Mouse (Mus musculus): ENCODE results near the gene Tmem179. TPM values are rescaled to one million over a fixed set of nuclear protein-coding genes. Genes with fewer than 3 reads are reported as not detected.
A peak's percentile ranks its signal among the peaks of the same experiment; 100 is the strongest.

The Tmem179 gene
- total RNA-seq, 2 experiments from 2014 or later = not detected

DNA sequence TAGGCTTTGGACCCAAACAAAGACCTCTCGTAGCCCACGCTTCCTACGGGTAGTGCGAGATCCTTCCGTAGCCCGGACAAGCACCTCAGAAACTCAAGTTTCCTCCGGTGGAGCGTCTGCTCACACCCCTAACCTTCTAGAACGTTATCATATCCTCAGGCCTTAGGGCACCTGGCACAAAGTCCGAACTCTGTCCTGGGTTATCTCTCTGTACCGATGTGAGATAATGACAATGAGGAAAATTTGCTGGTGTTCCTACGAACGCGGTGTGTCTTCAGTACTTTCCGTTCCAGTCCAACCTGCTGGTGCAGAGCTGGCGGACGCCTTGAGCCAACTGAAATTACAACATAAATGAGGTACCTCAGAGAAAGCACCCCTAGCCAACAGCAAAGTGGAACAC is 50.6 kb downstream of the Tmem179 start:
- ATAC-seq (replicated peaks; ENCODE audit: poor library complexity) = no peak

DNA sequence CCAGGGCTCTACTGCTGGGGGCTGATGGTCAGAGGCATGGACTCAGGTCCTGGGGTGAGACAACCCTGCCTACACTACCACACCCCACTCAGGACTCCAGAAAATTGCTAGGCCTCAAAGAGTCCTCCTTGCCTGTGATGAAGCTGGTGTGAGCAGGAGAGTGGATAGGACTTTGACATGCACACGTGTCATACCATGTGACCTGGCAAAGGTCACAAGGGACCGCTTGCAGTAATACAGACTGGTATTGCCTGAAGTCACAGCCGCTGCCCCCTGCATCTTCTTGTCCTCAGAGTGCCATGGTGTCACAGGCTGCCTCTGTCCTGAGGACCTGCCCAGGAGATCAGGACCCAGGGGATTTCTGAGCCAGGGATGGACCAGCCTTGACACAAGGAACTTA is 52.0 kb downstream of the Tmem179 start:
- no peak for ATAC-seq (replicated peaks; ENCODE audit: poor library complexity)

DNA sequence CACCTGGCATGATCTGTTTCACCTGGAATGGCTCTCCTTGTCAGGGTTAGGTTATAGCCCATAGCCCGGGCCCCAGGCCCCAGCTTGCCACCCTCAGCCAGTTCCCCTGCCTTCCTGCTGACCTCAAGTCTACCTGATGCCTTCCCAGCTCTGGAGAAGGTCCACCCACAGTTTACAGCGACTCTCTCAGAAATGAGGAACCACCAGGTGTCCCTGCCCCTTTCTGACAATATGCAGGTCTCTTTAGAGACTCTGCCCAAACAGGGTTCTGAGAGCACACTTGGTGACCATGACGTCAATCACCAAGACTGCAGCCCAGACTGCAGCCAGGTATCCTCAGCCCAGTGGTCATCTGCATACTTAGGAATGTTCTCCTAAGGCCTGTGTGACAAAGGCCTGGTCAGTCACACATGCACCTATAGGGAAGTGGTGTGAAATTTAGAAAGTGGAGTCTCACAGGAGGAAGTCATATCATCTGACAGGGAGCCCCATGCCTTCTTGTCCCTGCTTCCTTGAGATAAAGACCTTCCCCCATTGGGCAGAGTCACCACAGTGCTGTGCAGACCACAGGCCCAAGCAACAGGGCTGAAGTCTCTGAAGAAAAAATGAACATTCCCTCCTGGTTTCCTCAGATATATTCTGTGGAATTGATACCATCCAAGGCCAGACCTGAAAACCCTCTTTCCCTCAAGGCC is 52.6 kb downstream of the Tmem179 start:
- peak; percentile 75 for ATAC-seq (replicated peaks; ENCODE audit: poor library complexity)

DNA sequence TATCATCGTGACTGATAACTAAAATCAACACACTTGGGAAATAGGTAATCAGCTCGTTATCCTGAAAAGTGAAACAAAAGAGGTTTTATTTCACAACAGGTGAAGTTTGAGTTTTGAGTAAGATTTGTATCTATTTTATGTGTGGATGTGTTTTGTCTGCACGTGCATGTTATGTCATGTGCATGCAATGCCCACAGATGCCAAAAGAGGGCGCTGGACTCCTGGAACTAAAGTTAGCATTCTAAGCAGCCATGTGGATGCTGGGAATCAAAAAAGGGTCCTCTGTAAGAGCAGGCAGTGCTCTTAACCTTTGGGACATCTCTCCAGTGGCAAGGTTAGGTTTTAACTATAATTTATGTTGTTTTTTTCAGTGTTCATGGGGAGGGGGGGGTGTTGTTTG is 53.3 kb downstream of the Tmem179 start:
- ATAC-seq (replicated peaks; ENCODE audit: poor library complexity) = no peak

DNA sequence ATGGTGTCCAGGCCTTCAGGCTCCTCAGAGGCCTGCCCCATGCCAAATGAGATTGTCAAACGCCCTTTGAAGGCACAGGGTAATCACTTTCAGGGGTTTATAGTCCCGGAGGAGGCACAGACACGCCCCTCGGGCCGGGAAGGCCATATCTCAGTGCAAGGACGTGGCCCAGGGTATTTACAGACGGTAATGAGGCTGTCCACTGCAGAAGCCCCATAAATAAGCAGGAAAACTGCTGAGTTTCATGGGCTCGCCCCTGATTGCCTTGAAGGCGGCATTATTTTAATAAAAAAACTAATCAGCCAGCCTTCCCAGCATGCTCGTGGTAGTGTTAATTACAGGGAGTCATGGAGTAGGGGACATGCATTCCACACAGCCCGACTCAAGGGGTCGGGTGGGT is 54.1 kb downstream of the Tmem179 start:
- no peak for ATAC-seq (replicated peaks; ENCODE audit: poor library complexity)

DNA sequence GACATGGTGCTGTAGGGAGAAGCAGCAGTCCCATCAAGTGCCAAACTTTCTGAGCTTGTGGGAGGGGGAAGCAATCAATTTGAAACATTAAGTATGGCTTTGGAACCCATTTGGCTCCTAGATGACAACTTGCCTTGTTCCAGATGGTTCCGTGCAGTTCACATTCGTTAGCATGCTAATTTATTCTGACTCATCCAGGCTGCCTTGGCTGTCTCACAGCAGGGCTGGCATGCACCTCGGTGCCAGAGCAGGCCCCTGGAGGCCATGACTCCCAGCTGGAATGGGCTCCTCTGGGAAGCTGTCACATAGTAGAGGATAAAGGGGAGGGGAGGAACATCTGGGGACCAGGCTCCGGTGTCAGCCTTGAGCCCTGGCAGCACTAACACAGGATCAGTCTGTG is 58.7 kb downstream of the Tmem179 start:
- ATAC-seq (replicated peaks; ENCODE audit: poor library complexity) = no peak

DNA sequence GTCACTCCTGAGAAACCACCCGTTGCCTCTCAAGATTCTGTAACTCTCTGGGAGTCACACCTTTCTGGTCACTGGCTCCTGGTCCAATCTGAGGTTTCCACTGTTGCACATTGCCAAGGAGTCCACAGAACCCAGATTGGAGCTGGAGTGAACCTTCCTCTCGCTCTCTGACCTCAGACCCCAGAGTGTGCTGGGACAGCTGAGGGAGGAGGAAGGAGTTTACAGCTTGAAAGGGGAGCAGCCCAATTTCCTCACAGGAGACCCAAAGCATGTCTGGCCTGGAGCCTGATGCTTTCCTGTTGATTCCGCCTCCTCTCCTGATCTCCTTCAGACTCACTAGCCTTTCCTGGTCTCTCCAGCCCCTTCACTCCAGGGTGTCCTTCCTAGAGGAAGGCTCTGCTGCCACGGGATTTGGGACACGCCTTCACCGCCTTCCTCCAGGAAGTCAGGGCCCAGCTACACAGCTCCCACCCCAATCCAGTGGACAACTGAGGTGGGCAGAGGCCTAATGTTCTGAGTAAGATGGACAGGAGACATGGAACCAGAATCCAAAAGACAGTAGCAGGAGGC is 60.3 kb downstream of the Tmem179 start:
- ATAC-seq (replicated peaks; ENCODE audit: poor library complexity) = no peak

DNA sequence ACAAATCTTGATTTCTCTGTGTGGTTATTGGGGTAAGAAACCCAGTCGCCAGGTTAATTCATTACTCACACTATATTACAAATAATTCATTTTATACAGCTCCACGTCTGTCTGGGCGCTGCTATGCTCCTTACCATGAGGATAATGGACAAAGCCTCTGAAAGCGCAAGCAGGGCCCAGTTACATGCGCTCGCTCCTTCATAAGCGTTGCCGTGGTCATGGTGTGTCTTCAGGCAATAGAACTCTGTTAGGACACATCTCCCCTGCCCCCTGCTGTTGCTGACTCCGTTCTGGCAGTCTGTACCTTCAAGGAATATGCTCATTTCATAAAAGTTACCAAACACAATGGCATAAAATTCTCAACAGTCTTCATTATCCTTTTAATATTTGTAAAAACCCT is 64.7 kb downstream of the Tmem179 start:
- no peak for ATAC-seq (replicated peaks; ENCODE audit: poor library complexity)

DNA sequence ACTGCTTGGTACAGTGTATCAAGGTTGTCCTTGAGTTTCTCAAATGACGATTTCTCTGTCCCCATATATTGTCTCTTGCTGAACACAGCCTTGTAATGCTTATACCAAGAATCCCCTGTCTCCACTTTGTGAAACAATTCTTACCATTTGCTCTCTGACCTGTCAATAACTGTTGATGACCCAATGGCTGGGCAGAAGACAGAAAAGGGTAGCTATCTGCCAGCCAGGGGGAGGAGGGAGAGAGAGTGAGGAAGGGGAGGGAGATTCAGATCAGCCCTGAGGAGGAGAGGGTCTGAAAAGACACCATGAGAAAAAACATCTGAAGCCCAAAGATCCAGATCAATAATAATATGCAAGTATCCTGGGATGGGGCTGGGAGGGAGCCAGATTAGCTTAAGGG is 65.2 kb downstream of the Tmem179 start:
- no peak for ATAC-seq (replicated peaks; ENCODE audit: poor library complexity)

DNA sequence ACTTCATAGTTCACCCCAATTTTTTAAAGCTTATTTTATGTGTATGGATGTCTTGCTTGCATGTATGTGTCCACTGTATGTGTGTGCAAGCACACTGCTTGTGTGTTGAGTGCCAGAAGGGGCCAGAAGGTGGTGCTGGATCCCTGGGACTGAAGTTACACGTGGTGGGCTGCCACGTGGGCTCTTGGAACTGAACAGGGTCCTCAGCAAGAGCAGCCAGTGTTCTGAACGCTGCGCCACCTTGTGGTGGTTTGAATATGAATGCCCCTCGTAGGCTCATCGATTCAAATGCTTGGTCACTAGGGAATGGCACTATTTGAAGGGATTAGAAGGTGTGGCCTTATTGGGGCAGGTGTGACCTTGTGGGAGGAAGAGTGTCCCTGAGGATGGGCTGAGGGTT is 65.7 kb downstream of the Tmem179 start:
- peak; percentile 37; the same call in 1 of the 2 replicates for ATAC-seq (replicated peaks; ENCODE audit: poor library complexity)

Other genes starting within 250 kb of the Tmem179 start
- not detected in 2 replicates for gene A530016L24Rik, start 27.3 kb downstream of the Tmem179 start, total RNA-seq (2015)
- gene A530016L24Rik, start 27.3 kb downstream of the Tmem179 start, total RNA-seq (2017) = not detected in 2 replicates
- gene Inf2, start 72.0 kb upstream of the Tmem179 start, total RNA-seq (2015) = 11.0 and 13.6 TPM in 2 replicates
- gene Inf2, start 72.0 kb upstream of the Tmem179 start, total RNA-seq (2017) = 4.8 and 7.1 TPM in 2 replicates
- 113 and 131 TPM in 2 replicates for gene Adssl1, start 103.3 kb upstream of the Tmem179 start, total RNA-seq (2015)
- gene Adssl1, start 103.3 kb upstream of the Tmem179 start, total RNA-seq (2017) = 113 and 126 TPM in 2 replicates
- gene Siva1, start 127.9 kb upstream of the Tmem179 start, total RNA-seq (2015) = 163 and 168 TPM in 2 replicates
- 291 and 325 TPM in 2 replicates for gene Siva1, start 127.9 kb upstream of the Tmem179 start, total RNA-seq (2017)
- gene Akt1, start 158.1 kb upstream of the Tmem179 start, total RNA-seq (2015) = 84.3 and 85.6 TPM in 2 replicates
- gene Akt1, start 158.1 kb upstream of the Tmem179 start, total RNA-seq (2017) = 74.8 and 96.1 TPM in 2 replicates
- 1.8 and 2.1 TPM in 2 replicates for gene Zbtb42, start 162.1 kb upstream of the Tmem179 start, total RNA-seq (2015)
- gene Zbtb42, start 162.1 kb upstream of the Tmem179 start, total RNA-seq (2017) = 0.54 and 0.92 TPM in 2 replicates
- gene Cep170b, start 203.7 kb upstream of the Tmem179 start, total RNA-seq (2015) = 0.59 and 2.1 TPM in 2 replicates
- gene Cep170b, start 203.7 kb upstream of the Tmem179 start, total RNA-seq (2017) = 1.1 and 4.7 TPM in 2 replicates
- gene Pld4, start 243.9 kb upstream of the Tmem179 start, total RNA-seq (2015) = 26.6 and 48.3 TPM in 2 replicates
- 16.4 and 26.7 TPM in 2 replicates for gene Pld4, start 243.9 kb upstream of the Tmem179 start, total RNA-seq (2017)